Mouse (Mus musculus): Measurements from ENCODE around the gene Slc44a1.

DNA sequence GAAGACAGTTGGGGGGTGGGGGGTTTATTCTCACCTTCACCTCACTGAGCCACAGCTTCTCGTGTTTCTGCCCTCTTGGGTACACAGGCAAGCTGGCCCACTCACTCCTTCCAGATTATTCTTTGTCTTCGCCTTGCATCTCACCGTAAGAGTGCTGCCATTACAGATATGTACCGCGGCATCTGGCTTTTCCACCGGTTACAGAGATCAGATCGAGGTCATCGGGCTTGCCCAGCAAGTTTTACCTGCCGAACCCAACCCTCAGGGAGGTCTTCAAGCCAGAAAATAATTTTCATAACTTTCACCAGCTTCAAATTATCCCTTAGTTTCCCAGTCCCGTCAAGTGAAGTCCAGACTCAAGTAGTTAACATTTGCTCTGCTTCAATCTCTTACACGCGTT is 36.8 kb upstream of the Slc44a1 start:
- TF ChIP-seq CTCF (IDR thresholded peaks at IDR 0.05; ENCODE audit: extremely low read depth, insufficient read depth, low read length) (no peak), POLR2A (IDR thresholded peaks at IDR 0.05; ENCODE audit: extremely low read depth, insufficient read depth, low read length) (no peak)
